Mouse (Mus musculus): ENCODE measurements around the gene Msl1. TPM values are rescaled to one million over a fixed set of nuclear protein-coding genes. Genes with fewer than 3 reads are reported as not detected.
A peak's percentile ranks its signal among the peaks of the same experiment; 100 is the strongest.

The Msl1 gene
- polyA plus RNA-seq, 1 experiment from 2014 or later, result 18.9 TPM

DNA sequence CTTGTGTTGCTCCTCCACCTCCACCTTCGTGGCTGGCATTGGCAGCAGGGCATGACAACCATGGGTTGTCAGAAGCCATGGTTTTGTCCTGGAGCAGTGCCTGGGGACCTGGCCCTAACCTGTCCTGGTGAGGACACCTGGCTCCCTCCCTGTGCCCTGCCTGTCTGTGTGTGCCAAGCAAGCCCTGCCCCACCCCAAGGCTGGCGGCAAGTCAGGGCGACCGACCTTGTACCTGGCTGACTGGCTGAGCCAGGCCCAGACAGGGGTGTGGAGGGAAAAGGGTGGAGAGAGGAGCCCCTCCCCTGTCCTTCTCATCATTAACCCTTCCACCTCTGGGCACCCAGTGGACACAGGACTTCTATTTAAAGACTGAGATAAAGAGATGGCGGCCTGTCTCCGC, 44.1 kb downstream of the Msl1 start:
- H3K36me3 ChIP-seq, result no peaks in the 10 kb centered on the region
- no peak overlapping the region for H3K27ac ChIP-seq
- peaks cover 12% of the 10 kb centered on the region; the same call in 1 of the 2 replicates for H3K27me3 ChIP-seq (replicated peaks)
- peak; percentile 63 for ATAC-seq
- H3K9me3 ChIP-seq, result no peaks in the 10 kb centered on the region
- 36% methylated on average over 6 of the region's 6 CpGs for WGBS
- peaks cover 27% of the 10 kb centered on the region for H3K4me1 ChIP-seq (replicated peaks)
- H3K4me2 ChIP-seq (replicated peaks), result peak overlapping the region; percentile 24; the same call in 1 of the 2 replicates
- H3K4me3 ChIP-seq (replicated peaks), result no peak overlapping the region
- H3K9ac ChIP-seq, result no peak overlapping the region

DNA sequence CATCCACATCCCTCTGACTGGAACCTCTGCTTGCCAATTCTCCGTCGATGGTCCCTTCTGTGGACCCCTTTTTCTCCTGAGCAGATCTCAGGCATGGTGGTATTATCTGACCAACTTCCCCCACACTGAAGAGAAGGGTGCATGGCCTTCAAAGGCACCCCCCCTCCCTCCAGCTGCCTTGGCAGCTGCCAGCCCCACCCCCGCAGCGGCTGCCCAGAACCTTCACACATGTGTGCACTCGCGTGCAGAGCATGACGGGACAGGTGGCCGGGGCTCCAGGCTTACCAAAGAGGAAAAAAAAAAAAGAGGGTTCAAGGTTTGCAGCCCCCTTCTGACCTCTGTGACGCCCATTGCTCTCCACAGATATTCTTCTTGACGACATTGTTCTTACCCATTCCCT, 44.6 kb downstream of the Msl1 start:
- H3K4me1 ChIP-seq (replicated peaks), result peaks cover 27% of the 10 kb centered on the region
- H3K27ac ChIP-seq, result no peak overlapping the region
- no peak for ATAC-seq
- no peak overlapping the region for H3K4me3 ChIP-seq (replicated peaks)
- peaks cover 12% of the 10 kb centered on the region; the same call in 1 of the 2 replicates for H3K27me3 ChIP-seq (replicated peaks)
- no peak overlapping the region for H3K4me2 ChIP-seq (replicated peaks)
- 63% methylated on average over 10 of the region's 10 CpGs for WGBS
- H3K36me3 ChIP-seq, result no peaks in the 10 kb centered on the region
- H3K9ac ChIP-seq, result no peak overlapping the region
- H3K9me3 ChIP-seq, result no peaks in the 10 kb centered on the region

DNA sequence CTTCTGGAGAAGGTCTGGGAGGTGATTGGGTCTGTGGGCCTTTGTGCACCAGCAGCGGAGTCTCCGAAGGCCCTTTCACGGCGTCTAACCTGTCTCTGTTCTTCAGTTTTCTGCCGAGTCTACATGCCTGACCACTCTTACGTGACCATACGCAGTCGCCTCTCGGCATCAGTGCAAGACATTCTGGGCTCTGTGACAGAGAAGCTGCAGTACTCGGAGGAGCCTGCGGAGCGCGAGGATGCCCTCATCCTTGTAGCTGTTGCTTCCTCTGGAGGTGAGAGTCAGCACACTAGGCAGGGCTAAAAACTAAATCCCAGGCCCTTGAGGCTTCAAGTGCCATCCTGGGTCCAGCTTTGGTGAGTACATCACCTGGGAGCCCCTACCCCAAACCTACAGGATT, 50.7 kb downstream of the Msl1 start:
- H3K4me3 ChIP-seq (replicated peaks), result no peak overlapping the region
- no peaks in the 10 kb centered on the region for H3K9me3 ChIP-seq
- no peaks in the 10 kb centered on the region for H3K27me3 ChIP-seq (replicated peaks)
- 61% methylated on average over 13 of the region's 13 CpGs for WGBS
- no peak overlapping the region for H3K27ac ChIP-seq
- ATAC-seq, result no peak
- H3K36me3 ChIP-seq, result no peaks in the 10 kb centered on the region
- no peak overlapping the region for H3K4me2 ChIP-seq (replicated peaks)
- no peak overlapping the region for H3K9ac ChIP-seq
- H3K4me1 ChIP-seq (replicated peaks), result peaks cover 9% of the 10 kb centered on the region

DNA sequence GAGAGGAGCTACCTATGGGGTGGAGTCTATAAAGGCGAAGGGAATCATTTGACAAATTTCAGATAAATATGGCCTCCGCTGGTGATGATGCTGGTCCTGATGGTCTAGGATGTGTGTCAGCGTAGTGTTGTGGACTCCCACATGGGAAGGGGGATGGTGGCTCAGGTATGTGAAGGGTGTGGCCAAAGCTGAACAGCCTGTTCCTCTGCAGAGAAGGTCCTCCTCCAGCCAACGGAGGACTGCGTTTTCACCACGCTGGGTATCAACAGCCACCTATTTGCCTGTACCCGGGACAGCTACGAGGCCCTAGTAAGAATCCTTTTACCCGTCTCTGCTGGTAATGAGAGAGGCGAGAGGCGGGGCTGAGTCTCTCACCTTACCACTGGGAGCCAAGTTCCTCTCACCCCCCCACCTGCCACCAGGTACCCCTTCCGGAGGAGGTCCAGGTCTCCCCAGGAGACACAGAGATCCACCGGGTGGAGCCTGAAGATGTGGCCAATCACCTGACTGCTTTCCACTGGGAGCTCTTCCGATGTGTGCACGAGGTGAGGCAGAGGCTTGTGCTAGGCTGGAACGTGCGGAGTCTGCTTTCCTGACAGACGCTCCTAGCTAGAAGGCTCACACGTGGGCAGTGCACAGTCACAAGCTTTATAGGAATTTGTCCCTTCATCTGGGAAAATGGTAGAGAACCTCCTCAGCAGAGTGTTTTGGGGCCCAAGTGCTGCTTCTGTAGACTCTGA, 51.7 kb downstream of the Msl1 start:
- ATAC-seq, result no peak; the same call in 1 of the 2 replicates
- 52% methylated on average over 19 of the region's 19 CpGs for WGBS
- H3K36me3 ChIP-seq, result no peaks in the 10 kb centered on the region

DNA sequence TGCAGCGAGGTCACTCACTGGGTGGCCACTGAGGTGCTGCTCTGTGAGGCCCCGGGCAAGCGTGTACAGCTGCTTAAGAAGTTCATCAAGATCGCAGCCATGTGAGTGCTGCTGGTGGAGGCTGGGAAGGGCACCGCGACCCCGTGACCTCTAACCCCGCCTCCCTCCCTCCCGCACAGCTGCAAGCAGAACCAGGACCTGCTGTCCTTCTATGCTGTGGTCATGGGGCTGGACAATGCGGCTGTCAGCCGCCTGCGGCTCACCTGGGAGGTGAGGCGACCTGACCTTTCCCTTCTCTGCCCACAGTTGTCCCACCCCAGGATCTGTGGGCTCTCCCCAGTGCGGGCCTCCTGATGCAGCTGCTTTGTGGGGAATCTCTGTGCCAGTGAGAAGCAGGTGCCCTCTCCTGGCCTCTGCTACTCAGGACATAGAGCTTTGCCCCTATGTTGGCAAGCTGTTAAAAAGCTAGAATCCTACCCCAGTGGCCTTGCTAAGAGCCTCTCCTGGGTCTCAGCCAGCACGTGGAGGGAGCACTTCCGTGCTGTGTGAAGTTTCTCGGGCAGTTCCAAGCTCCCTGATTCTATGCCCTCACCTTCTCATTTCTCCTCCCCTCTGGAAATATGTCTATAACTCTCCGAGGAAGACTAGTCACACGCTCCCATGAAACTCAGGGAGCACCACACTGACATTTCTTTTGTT, 54.0 kb downstream of the Msl1 start:
- H3K27ac ChIP-seq, result no peak overlapping the region
- H3K36me3 ChIP-seq, result no peaks in the 10 kb centered on the region
- H3K4me2 ChIP-seq (replicated peaks), result peak overlapping the region; percentile 28; the same call in 1 of the 2 replicates
- 24% methylated on average over 19 of the region's 19 CpGs for WGBS
- H3K4me1 ChIP-seq (replicated peaks), result peaks cover 11% of the 10 kb centered on the region
- H3K9ac ChIP-seq, result no peak overlapping the region
- no peaks in the 10 kb centered on the region for H3K27me3 ChIP-seq (replicated peaks)
- no peak overlapping the region for H3K4me3 ChIP-seq (replicated peaks)
- ATAC-seq, result no peak
- H3K9me3 ChIP-seq, result no peaks in the 10 kb centered on the region

More for the DNA sequence above, 51.7 kb downstream of the Msl1 start:
- Histone ChIP-seq H3K4me1 (replicated peaks) (peaks cover 9% of the 10 kb centered on the region), H3K27me3 (replicated peaks) (no peaks in the 10 kb centered on the region), H3K9me3 (no peaks in the 10 kb centered on the region), H3K4me3 (replicated peaks) (no peak overlapping the region), H3K9ac (no peak overlapping the region), H3K4me2 (replicated peaks) (no peak overlapping the region), H3K27ac (no peak overlapping the region)

DNA sequence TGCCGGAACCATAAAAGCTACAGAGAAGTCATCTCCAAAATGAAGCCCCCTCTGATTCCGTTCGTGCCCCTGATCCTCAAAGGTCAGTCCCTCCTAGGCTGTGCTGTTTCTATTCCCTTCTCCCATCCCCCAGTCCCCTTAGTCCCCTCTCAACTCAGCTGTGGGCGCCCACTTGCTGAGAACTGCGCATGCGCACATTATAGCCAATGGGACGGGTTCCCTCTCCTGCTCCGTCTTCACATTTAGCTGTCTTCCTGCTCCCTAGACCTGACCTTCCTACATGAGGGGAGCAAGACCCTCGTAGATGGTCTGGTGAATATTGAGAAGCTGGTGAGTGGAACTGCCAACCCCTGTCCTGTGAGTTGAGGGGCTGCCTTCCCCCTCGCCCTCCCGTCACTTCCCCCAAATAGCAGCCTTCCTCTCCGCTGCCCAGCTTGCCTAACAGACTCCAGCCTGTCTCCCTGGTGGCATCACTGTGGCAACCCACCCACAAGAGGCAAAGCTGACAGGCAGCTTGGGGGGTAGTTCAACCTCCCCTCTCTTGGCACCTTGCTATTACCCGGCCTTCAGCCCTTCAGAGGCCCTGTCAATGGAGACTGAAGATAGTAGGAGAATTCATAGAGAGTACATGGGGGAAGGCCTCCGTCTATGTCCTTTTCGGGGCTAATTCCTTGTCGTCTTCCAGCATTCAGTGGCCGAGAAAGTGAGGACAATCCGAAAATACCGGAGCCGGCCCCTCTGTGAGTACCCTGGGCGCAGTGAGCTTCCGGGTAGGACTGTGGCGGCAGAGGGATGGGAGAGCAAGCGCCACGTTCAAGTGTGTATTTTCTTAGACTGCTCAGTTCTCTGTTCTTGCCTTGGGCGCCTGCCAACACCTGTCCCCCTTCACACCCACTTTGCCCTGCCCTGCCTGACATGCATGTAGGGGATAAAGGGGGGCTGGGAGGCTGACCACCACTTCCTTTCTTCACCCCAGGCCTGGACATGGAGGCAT, 55.1 kb downstream of the Msl1 start:
- no peak for ATAC-seq
- Histone ChIP-seq H3K27me3 (replicated peaks) (no peaks in the 10 kb centered on the region), H3K4me1 (replicated peaks) (peaks cover 11% of the 10 kb centered on the region), H3K4me2 (replicated peaks) (no peak overlapping the region), H3K4me3 (replicated peaks) (no peak overlapping the region), H3K27ac (no peak overlapping the region), H3K36me3 (no peaks in the 10 kb centered on the region), H3K9me3 (no peaks in the 10 kb centered on the region), H3K9ac (no peak overlapping the region)
- WGBS, result 72% methylated on average over 26 of the region's 26 CpGs

DNA sequence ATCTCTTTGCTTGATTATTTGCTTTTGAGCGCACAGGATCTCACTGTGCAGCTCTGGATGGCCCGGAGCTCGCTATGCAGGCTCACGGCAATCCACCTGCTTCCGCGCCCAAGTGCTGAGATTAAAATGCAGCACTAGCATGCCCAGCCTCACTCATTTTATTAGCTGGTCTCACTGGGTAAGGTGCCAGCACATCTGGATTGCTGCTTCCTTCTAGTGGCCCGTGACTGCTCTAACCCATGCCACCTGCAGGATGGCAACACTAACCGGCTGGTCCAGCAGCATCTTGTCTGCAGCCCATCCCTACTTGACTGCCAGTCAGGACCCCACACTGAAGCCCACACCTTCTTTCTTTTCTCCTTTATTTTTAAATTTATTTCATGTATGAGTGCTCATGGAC, 58.8 kb downstream of the Msl1 start:
- 91% methylated on average over 8 of the region's 8 CpGs for WGBS
- Histone ChIP-seq H3K4me1 (replicated peaks) (peaks cover 9% of the 10 kb centered on the region), H3K27me3 (replicated peaks) (no peaks in the 10 kb centered on the region), H3K9me3 (no peaks in the 10 kb centered on the region), H3K9ac (no peak overlapping the region), H3K4me3 (replicated peaks) (no peak overlapping the region), H3K27ac (no peak overlapping the region), H3K36me3 (no peaks in the 10 kb centered on the region), H3K4me2 (replicated peaks) (no peak overlapping the region)
- ATAC-seq, result no peak

DNA sequence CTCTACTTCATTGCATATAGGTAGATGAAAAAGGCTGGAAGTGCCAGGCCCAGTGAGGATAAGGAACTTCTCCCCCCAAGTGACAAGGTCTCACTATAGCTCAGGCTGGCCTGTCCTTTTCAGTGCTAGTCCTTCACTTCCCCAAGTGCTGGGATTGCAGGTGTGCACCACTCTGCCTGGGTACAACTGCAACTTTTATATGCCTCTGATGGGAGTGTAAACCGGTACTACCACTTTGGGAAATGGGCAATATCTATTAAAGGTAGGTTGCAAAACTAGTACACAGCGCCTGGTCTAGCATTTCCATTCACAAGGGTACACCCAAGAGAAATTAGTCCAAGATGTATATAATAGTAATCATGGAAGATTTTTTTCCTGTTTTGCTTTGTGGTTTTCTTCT, 59.3 kb downstream of the Msl1 start:
- H3K4me1 ChIP-seq (replicated peaks), result peaks cover 4% of the 10 kb centered on the region; the same call in 1 of the 2 replicates
- no peak for ATAC-seq
- 79% methylated on average over 2 of the region's 2 CpGs for WGBS

More for the DNA sequence above, 59.3 kb downstream of the Msl1 start:
- Histone ChIP-seq H3K4me3 (replicated peaks) (no peak overlapping the region), H3K27ac (no peak overlapping the region), H3K9me3 (no peaks in the 10 kb centered on the region), H3K36me3 (no peaks in the 10 kb centered on the region), H3K27me3 (replicated peaks) (no peaks in the 10 kb centered on the region), H3K9ac (no peak overlapping the region), H3K4me2 (replicated peaks) (no peak overlapping the region)

Other genes with a start within 250 kb of the Msl1 start
- 0.21 and 0.24 TPM in 2 replicates for gene Ikzf3, start 249.5 kb upstream of the Msl1 start, polyA plus RNA-seq (2015; fragmentation: Nextera tagmentation; extraction: Ambion mirVana)
- 0.53 and 0.60 TPM in 2 replicates for gene Zpbp2, start 244.4 kb upstream of the Msl1 start, polyA plus RNA-seq (2015; fragmentation: Nextera tagmentation; extraction: Ambion mirVana)
- gene Ormdl3, start 208.1 kb upstream of the Msl1 start, polyA plus RNA-seq (2015; fragmentation: Nextera tagmentation; extraction: Ambion mirVana), result 50.5 and 55.2 TPM in 2 replicates
- not detected in 2 replicates for gene Lrrc3c, start 197.2 kb upstream of the Msl1 start, polyA plus RNA-seq (2015; fragmentation: Nextera tagmentation; extraction: Ambion mirVana)
- 0.99 and 1.0 TPM in 2 replicates for gene Gm12355, start 169.9 kb upstream of the Msl1 start, polyA plus RNA-seq (2015; fragmentation: Nextera tagmentation; extraction: Ambion mirVana)
- gene Gsdma3, start 169.2 kb upstream of the Msl1 start, polyA plus RNA-seq (2015; fragmentation: Nextera tagmentation; extraction: Ambion mirVana), result not detected in 2 replicates
- gene Gsdma2, start 148.8 kb upstream of the Msl1 start, polyA plus RNA-seq (2015; fragmentation: Nextera tagmentation; extraction: Ambion mirVana), result 0.20 and 0.21 TPM in 2 replicates
- gene Gsdma, start 131.2 kb upstream of the Msl1 start, polyA plus RNA-seq (2015; fragmentation: Nextera tagmentation; extraction: Ambion mirVana), result 0.10 TPM in 1 of 2 replicates, not detected in the other
- gene Psmd3, start 113.0 kb upstream of the Msl1 start, polyA plus RNA-seq (2015; fragmentation: Nextera tagmentation; extraction: Ambion mirVana), result 195 and 202 TPM in 2 replicates
- not detected in 2 replicates for gene Csf3, start 94.3 kb upstream of the Msl1 start, polyA plus RNA-seq (2015; fragmentation: Nextera tagmentation; extraction: Ambion mirVana)
- 39.6 and 42.5 TPM in 2 replicates for gene Med24, start 66.1 kb upstream of the Msl1 start, polyA plus RNA-seq (2015; fragmentation: Nextera tagmentation; extraction: Ambion mirVana)
- 42.7 and 45.5 TPM in 2 replicates for gene Thra, start 54.9 kb upstream of the Msl1 start, polyA plus RNA-seq (2015; fragmentation: Nextera tagmentation; extraction: Ambion mirVana)
- 2.6 and 2.7 TPM in 2 replicates for gene Nr1d1, start 20.2 kb upstream of the Msl1 start, polyA plus RNA-seq (2015; fragmentation: Nextera tagmentation; extraction: Ambion mirVana)
- gene Casc3, start 9.4 kb downstream of the Msl1 start, polyA plus RNA-seq (2015; fragmentation: Nextera tagmentation; extraction: Ambion mirVana), result 28.2 and 29.8 TPM in 2 replicates
- 1.1 and 1.2 TPM in 2 replicates for gene Rapgefl1, start 41.3 kb downstream of the Msl1 start, polyA plus RNA-seq (2015; fragmentation: Nextera tagmentation; extraction: Ambion mirVana)
- gene Wipf2, start 68.1 kb downstream of the Msl1 start, polyA plus RNA-seq (2015; fragmentation: Nextera tagmentation; extraction: Ambion mirVana), result 3.7 and 4.2 TPM in 2 replicates
- gene Cdc6, start 112.3 kb downstream of the Msl1 start, polyA plus RNA-seq (2015; fragmentation: Nextera tagmentation; extraction: Ambion mirVana), result 24.0 and 26.7 TPM in 2 replicates
- 30.7 and 31.5 TPM in 2 replicates for gene Rara, start 132.3 kb downstream of the Msl1 start, polyA plus RNA-seq (2015; fragmentation: Nextera tagmentation; extraction: Ambion mirVana)
- 0.20 and 0.35 TPM in 2 replicates for gene Gjd3, start 187.5 kb downstream of the Msl1 start, polyA plus RNA-seq (2015; fragmentation: Nextera tagmentation; extraction: Ambion mirVana)
- 183 and 194 TPM in 2 replicates for gene Top2a, start 228.7 kb downstream of the Msl1 start, polyA plus RNA-seq (2015; fragmentation: Nextera tagmentation; extraction: Ambion mirVana)
- 426 and 441 TPM in 2 replicates for gene Igfbp4, start 245.7 kb downstream of the Msl1 start, polyA plus RNA-seq (2015; fragmentation: Nextera tagmentation; extraction: Ambion mirVana)